Mouse (Mus musculus): ENCODE results near the gene Sema7a.

GRCm38 (mm10) chr9:58011552-58011951 lies 71.6 kb downstream of the Sema7a start:
- TF ChIP-seq CTCF (IDR thresholded peaks at IDR 0.05; ENCODE audit: extremely low read depth, insufficient read depth, insufficient read length, insufficient replicate concordance) = no peak
- TF ChIP-seq POLR2A (IDR thresholded peaks at IDR 0.05; ENCODE audit: low read depth, low read length) = no peak
